Comparison of ENCODE assay signal across 18 mouse cellular contexts in genomic region chr3:154127246-154127645, GRCm38 (mm10).
A peak's percentile ranks its signal among the peaks of the same experiment; 100 is the strongest.
DNase-seq lines count a peak whose midpoint lies in the region; ATAC-seq and TF ChIP-seq lines count a peak whose summit lies in the region.
"Had no signal": no experiment of that assay in that cellular context is flagged by ENCODE, and none has a peak within 500 bp of the region (broad histone marks: within the 10 kb centered on the region; RNA-seq: fewer than 3 reads in every experiment).

No protein-coding gene starts in this region.

- H3K27me3 ChIP-seq in forebrain, embryonic 16.5 days (replicated peaks; ENCODE audit: control insufficient read depth, insufficient read depth, low read length) = no peaks in the 10 kb centered on the region
- H3K27me3 ChIP-seq in forebrain, embryonic 11.5 days (ENCODE audit: control insufficient read depth, insufficient read depth, low read length) = no peaks in the 10 kb centered on the region
- peaks cover 20% of the 10 kb centered on the region for H3K27me3 ChIP-seq in midbrain, embryonic 13.5 days
- H3K27me3 ChIP-seq: forebrain, embryonic 13.5 days had no signal

- DNase-seq in forebrain, embryonic 11.5 days (ENCODE audit: low spot score) = no peak
- DNase-seq in heart, adult 11 months = peak; percentile 55
- DNase-seq in heart, postnatal 4 days = no peak
- DNase-seq in layer of hippocampus, adult 2 months (ENCODE audit: low spot score in 2 of 2) = no peak
- DNase-seq in layer of hippocampus, postnatal 36 days = no peak
- DNase-seq: adrenal gland, adult 2 months; adrenal gland, postnatal 10 days; adrenal gland, postnatal 25 days; cerebellum, adult 11-12 months; cerebellum, adult 2 months; cerebellum, adult 9-10 months; cerebellum, postnatal 10 days; cerebellum, postnatal 25 days had no signal

- no peak for TF ChIP-seq CTCF in layer of hippocampus, adult 2 months (conservative IDR thresholded peaks at IDR 0.05)

- H3K27ac ChIP-seq in forebrain, embryonic 16.5 days (ENCODE audit: low read length) = no peak overlapping the region
- H3K27ac ChIP-seq in forebrain, embryonic 11.5 days (ENCODE audit: low read depth, low read length) = no peak overlapping the region
- H3K27ac ChIP-seq in layer of hippocampus, adult 2 months = 0 out of 2 replicates have a peak overlapping the region, but pooled peaks have one; percentile 7
- H3K27ac ChIP-seq in midbrain, embryonic 13.5 days = no peak overlapping the region
- H3K27ac ChIP-seq: embryonic facial prominence, embryonic 10.5 days; embryonic facial prominence, embryonic 12.5 days; forebrain, embryonic 13.5 days had no signal

- peaks cover 10% of the 10 kb centered on the region for H3K4me1 ChIP-seq in forebrain, embryonic 16.5 days (replicated peaks; ENCODE audit: control insufficient read depth, insufficient read depth, low read length)
- peaks cover 11% of the 10 kb centered on the region; the same call in 1 of the 2 replicates for H3K4me1 ChIP-seq in forebrain, embryonic 11.5 days (replicated peaks; ENCODE audit: control insufficient read depth, insufficient read depth, low read length)
- peaks cover 19% of the 10 kb centered on the region for H3K4me1 ChIP-seq in midbrain, embryonic 13.5 days (replicated peaks)
- H3K4me1 ChIP-seq: embryonic facial prominence, embryonic 12.5 days had no signal

- WGBS in forebrain, embryonic 16.5 days = 44% methylated on average over 3 of the region's 3 CpGs
- 82% methylated on average over 3 of the region's 3 CpGs for WGBS in forebrain, embryonic 11.5 days
- WGBS in midbrain, embryonic 13.5 days = 80% methylated on average over 3 of the region's 3 CpGs

- H3K4me2 ChIP-seq in forebrain, embryonic 16.5 days (ENCODE audit: low read length) = no peak overlapping the region
- H3K4me2 ChIP-seq in forebrain, embryonic 11.5 days (ENCODE audit: low read depth, low read length, severe bottlenecking) = no peak overlapping the region
- H3K4me2 ChIP-seq in midbrain, embryonic 13.5 days (replicated peaks) = no peak overlapping the region
- H3K4me2 ChIP-seq: embryonic facial prominence, embryonic 12.5 days; forebrain, embryonic 13.5 days had no signal

- H3K36me3 ChIP-seq in forebrain, embryonic 16.5 days (ENCODE audit: control insufficient read depth, insufficient read depth) = no peaks in the 10 kb centered on the region
- H3K36me3 ChIP-seq in forebrain, embryonic 11.5 days (ENCODE audit: control insufficient read depth, insufficient read depth, low read length) = no peaks in the 10 kb centered on the region
- H3K36me3 ChIP-seq in midbrain, embryonic 13.5 days = no peaks in the 10 kb centered on the region
- H3K36me3 ChIP-seq: embryonic facial prominence, embryonic 10.5 days; embryonic facial prominence, embryonic 12.5 days had no signal

- peak; percentile 45 for ATAC-seq in forebrain, embryonic 16.5 days
- ATAC-seq in forebrain, embryonic 11.5 days (replicated peaks; ENCODE audit: low FRiP score) = no peak
- ATAC-seq in midbrain, embryonic 13.5 days = no peak
- ATAC-seq: forebrain, embryonic 13.5 days had no signal

- no peak overlapping the region for H3K9ac ChIP-seq in forebrain, embryonic 16.5 days (replicated peaks; ENCODE audit: low read depth, low read length)
- no peak overlapping the region for H3K9ac ChIP-seq in forebrain, embryonic 11.5 days (ENCODE audit: low read length)
- no peak overlapping the region for H3K9ac ChIP-seq in midbrain, embryonic 13.5 days (replicated peaks)
- H3K9ac ChIP-seq: embryonic facial prominence, embryonic 12.5 days; forebrain, embryonic 13.5 days had no signal

- H3K4me3 ChIP-seq in forebrain, embryonic 16.5 days (replicated peaks; ENCODE audit: low read length) = no peak overlapping the region
- H3K4me3 ChIP-seq in forebrain, embryonic 11.5 days (ENCODE audit: low read depth, low read length) = no peak overlapping the region
- no peak overlapping the region for H3K4me3 ChIP-seq in layer of hippocampus, adult 2 months
- H3K4me3 ChIP-seq in midbrain, embryonic 13.5 days (replicated peaks) = no peak overlapping the region
- H3K4me3 ChIP-seq: embryonic facial prominence, embryonic 10.5 days; embryonic facial prominence, embryonic 12.5 days; forebrain, embryonic 13.5 days had no signal

- no peaks in the 10 kb centered on the region for H3K9me3 ChIP-seq in forebrain, embryonic 16.5 days (ENCODE audit: control insufficient read depth, low read length)
- H3K9me3 ChIP-seq in forebrain, embryonic 11.5 days (ENCODE audit: control insufficient read depth, low read length) = no peaks in the 10 kb centered on the region
- no peaks in the 10 kb centered on the region for H3K9me3 ChIP-seq in midbrain, embryonic 13.5 days
- H3K9me3 ChIP-seq: embryonic facial prominence, embryonic 10.5 days; embryonic facial prominence, embryonic 12.5 days; forebrain, embryonic 13.5 days had no signal
